Mouse (Mus musculus) small intestine, adult 2 months (tissue): ENCODE results near the gene Gm49630.
"Not testable (repeated sequence)": the region's sequence is repeated elsewhere in the genome, so short reads cannot be mapped to it uniquely, and the experiment has no call there.

Source experiments
- CTCF ChIP-seq: fragments of 200-500 bp; IDR thresholded peaks from 2 replicates; pipeline ENCODE4 v1.5.1; 2012; ENCODE audit warnings: low read depth, mild to moderate bottlenecking, control low read depth, inconsistent platforms, low read length, moderate library complexity, mixed read lengths; ENCODE audit not compliant: insufficient replicate concordance, insufficient read length; ENCODE audit errors: extremely low read depth
- POLR2A ChIP-seq: fragments of 200-500 bp; IDR thresholded peaks from 2 replicates; pipeline ENCODE4 v1.6.1; 2012; ENCODE audit warnings: low read depth, mild to moderate bottlenecking, control low read depth, inconsistent platforms, low read length, moderate library complexity

DNA sequence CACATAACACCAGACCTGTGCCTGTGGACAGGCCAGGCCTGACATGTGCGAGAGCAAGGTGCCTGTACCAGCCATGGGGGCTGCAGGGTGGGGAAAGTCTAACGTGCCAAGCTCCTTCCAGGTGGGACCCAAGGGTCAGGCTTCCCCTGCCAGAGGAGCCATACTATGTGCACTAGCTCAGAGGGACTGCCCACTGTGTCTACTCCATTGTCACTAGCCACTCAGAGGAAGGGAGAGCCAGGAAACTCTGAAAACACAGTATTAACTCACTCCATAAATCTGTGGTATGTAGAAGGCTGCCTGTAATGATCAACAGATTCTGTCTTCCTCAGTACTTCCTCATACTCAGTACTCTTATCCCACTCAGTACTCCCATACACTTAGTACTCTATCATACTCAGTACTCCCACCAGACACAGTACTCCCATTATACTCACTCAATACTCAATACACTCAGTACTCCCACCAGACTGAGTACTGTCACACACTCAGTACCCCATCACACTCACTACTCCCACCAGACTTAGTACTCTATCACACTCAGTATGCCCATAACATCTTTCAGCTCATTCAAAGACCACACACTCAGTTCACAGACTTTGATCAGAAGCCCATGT, 16.7 kb upstream of the Gm49630 start:
- TF ChIP-seq CTCF, POLR2A: not testable (repeated sequence)
